Mouse (Mus musculus) heart, embryonic 15.5 days (tissue): ENCODE measurements around the gene Zdbf2. TPM values are rescaled to one million over a fixed set of nuclear protein-coding genes. Genes with fewer than 3 reads are reported as not detected.

Source experiments
- ATAC-seq: fragments of 200-750 bp; cut with Nextera tagmentation; replicated peaks from 2 replicates; pipeline ENCODE4 v1.8.0; 2017; ENCODE audit warnings: low read depth, moderate TSS enrichment; ENCODE audit not compliant: insufficient number of reproducible peaks, insufficient read depth, low FRiP score
- H3K27ac ChIP-seq: fragments of 300-500 bp; sonication (generic); 2 replicates; pipeline ENCODE4 v1.5.1; 2015; ENCODE audit warnings: mild to moderate bottlenecking, inconsistent platforms
- H3K27me3 ChIP-seq: fragments of 300-500 bp; sonication (generic); 2 replicates; pipeline ENCODE4 v1.6.1; 2015; ENCODE audit warnings: inconsistent platforms
- H3K36me3 ChIP-seq: fragments of 300-500 bp; sonication (generic); 2 replicates; pipeline ENCODE4 v1.6.1; 2015; ENCODE audit warnings: mild to moderate bottlenecking, inconsistent platforms
- H3K4me1 ChIP-seq: fragments of 300-500 bp; sonication (generic); replicated peaks from 2 replicates; pipeline ENCODE4 v1.6.1; 2015; ENCODE audit warnings: inconsistent platforms
- H3K4me2 ChIP-seq: fragments of 300-500 bp; sonication (generic); 2 replicates; pipeline ENCODE4 v1.6.1; 2015; ENCODE audit warnings: inconsistent platforms, mild to moderate bottlenecking, moderate library complexity
- H3K4me3 ChIP-seq: fragments of 300-500 bp; sonication (generic); 2 replicates; pipeline ENCODE4 v1.5.1; 2015; ENCODE audit warnings: mild to moderate bottlenecking, inconsistent platforms
- H3K9ac ChIP-seq: fragments of 300-500 bp; sonication (generic); 2 replicates; pipeline ENCODE4 v1.6.1; 2015; ENCODE audit warnings: mild to moderate bottlenecking, inconsistent platforms
- H3K9me3 ChIP-seq: fragments of 300-500 bp; sonication (generic); replicated peaks from 2 replicates; pipeline ENCODE4 v1.6.1; 2016; ENCODE audit warnings: inconsistent platforms
- WGBS: fragments of 180-500 bp; shearing (Covaris S2); methylation state at CpG from one replicate; pipeline ENCODE4 v1.1.7; 2015; ENCODE audit warnings: mixed read lengths; 5-methylcytosine and 5-hydroxymethylcytosine counted together
- polyA plus RNA-seq: library from polyadenylated mRNA; unstranded; fragments of >200 nt; fragmentation: Nextera tagmentation; extraction: Ambion mirVana; gene quantifications from 2 replicates; pipeline ENCODE4 v1.2.1, GENCODE M21; 2015

The Zdbf2 gene
- polyA plus RNA-seq, 1 experiment from 2014 or later, result 6.2 TPM

- Histone ChIP-seq H3K27ac (no peak overlapping the region), H3K9me3 (no peaks in the 10 kb centered on the region), H3K9ac (no peak overlapping the region), H3K27me3 (peaks cover 90% of the 10 kb centered on the region), H3K4me3 (no peak overlapping the region), H3K4me1 (peaks cover 7% of the 10 kb centered on the region), H3K4me2 (no peak overlapping the region), H3K36me3 (no peaks in the 10 kb centered on the region)
- ATAC-seq, result no peak
- WGBS, result 40% methylated on average over 4 of the region's 4 CpGs
These were observed 23.8 kb upstream of the Zdbf2 start for GRCm38 (mm10) chr1:63249261-63249660.

DNA sequence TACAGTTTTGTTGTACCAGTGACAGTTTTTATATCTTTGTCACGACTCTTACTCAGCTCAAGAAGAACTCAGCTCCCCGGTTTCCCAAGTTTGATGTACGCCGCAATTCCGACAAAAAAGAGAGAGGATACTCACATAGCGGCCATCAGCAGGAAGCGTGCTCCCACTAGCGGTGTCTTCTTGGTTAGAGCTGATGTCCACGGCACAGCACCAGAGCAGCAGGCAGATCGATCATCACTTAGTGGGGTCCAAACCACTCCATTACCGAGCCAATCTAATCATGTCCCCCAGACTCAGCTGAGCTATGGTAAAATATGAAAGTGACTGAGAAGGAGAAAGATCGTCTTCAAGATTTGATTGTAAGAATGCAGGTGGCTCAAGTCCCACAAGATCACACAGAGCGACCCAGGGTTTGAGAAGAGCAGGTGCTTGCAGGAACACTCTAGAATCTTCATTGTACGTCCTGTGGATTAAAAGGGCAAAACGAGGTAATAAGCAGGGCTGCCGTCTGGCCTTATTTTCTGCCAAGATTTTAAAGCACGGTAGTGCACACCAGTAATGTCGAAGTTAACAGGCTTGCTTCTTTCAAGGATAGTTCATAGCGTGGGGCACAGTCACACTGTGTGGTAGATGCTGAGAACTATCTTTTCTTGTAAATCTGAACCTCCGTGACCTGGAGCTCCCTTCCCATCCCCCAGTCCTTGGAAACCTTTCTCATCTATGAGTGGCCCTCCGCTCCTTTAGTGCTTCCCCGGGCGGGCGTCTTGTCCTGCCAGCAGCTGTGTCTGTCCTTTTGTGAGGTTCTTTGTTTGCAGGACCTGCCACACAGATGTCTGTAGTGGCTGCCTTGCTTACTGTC is 20.5 kb upstream of the Zdbf2 start:
- peaks cover 95% of the 10 kb centered on the region for H3K27me3 ChIP-seq
- no peak overlapping the region for H3K4me3 ChIP-seq
- no peaks in the 10 kb centered on the region for H3K9me3 ChIP-seq
- H3K4me2 ChIP-seq, result no peak overlapping the region
- ATAC-seq, result no peak
- no peak overlapping the region for H3K27ac ChIP-seq
- H3K4me1 ChIP-seq, result peaks cover 7% of the 10 kb centered on the region
- 35% methylated on average over 24 of the region's 24 CpGs for WGBS
- H3K36me3 ChIP-seq, result no peaks in the 10 kb centered on the region
- no peak overlapping the region for H3K9ac ChIP-seq

DNA sequence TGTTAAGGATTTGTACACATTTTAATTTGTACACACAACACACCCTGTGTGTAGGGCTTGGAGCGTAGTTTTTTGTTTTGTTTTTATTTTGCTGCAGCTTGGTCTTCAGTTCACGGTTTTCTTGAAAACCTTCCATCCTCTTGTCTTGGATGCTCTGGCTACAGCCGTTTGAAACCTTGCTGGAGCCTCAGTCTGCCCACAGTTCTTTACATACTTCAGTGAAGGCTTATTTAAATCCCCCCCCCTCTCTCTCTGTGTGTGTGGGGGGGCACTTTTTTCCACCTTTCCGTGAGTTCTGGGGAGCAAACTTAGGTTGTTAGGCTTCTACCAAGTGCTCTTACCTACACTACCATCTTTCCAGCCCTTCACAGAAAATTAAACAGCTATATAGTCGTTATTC is 19.8 kb upstream of the Zdbf2 start:
- no peak overlapping the region for H3K27ac ChIP-seq
- no peak for ATAC-seq

GRCm38 (mm10) chr1:63255101-63255500 is 18.0 kb upstream of the Zdbf2 start:
- Histone ChIP-seq H3K9me3 (no peaks in the 10 kb centered on the region), H3K27me3 (peaks cover 96% of the 10 kb centered on the region), H3K9ac (no peak overlapping the region), H3K4me3 (no peak overlapping the region), H3K4me2 (no peak overlapping the region), H3K36me3 (no peaks in the 10 kb centered on the region), H3K4me1 (no peaks in the 10 kb centered on the region), H3K27ac (no peak overlapping the region)
- WGBS, result 25% methylated on average over 4 of the region's 4 CpGs
- ATAC-seq, result no peak

More for the DNA sequence above, 19.8 kb upstream of the Zdbf2 start:
- H3K9me3 ChIP-seq, result no peaks in the 10 kb centered on the region
- H3K4me2 ChIP-seq, result no peak overlapping the region
- peaks cover 3% of the 10 kb centered on the region for H3K4me1 ChIP-seq
- WGBS, result 37% methylated on average over 5 of the region's 5 CpGs
- no peak overlapping the region for H3K4me3 ChIP-seq
- H3K27me3 ChIP-seq, result peaks cover 96% of the 10 kb centered on the region
- H3K9ac ChIP-seq, result no peak overlapping the region
- H3K36me3 ChIP-seq, result no peaks in the 10 kb centered on the region

- no peak for ATAC-seq
- 26% methylated on average over 5 of the region's 5 CpGs for WGBS
These were observed 17.0 kb upstream of the Zdbf2 start for GRCm38 (mm10) chr1:63256083-63256482.

GRCm38 (mm10) chr1:63258501-63258900 is 14.6 kb upstream of the Zdbf2 start:
- no peak for ATAC-seq
- Histone ChIP-seq H3K4me3 (no peak overlapping the region), H3K27me3 (peaks cover 92% of the 10 kb centered on the region), H3K9me3 (no peaks in the 10 kb centered on the region), H3K4me1 (no peaks in the 10 kb centered on the region), H3K9ac (no peak overlapping the region), H3K36me3 (no peaks in the 10 kb centered on the region), H3K27ac (no peak overlapping the region), H3K4me2 (no peak overlapping the region)
- WGBS, result 51% methylated on average over 2 of the region's 2 CpGs

More at GRCm38 (mm10) chr1:63256083-63256482, 17.0 kb upstream of the Zdbf2 start:
- H3K9me3 ChIP-seq, result no peaks in the 10 kb centered on the region
- H3K36me3 ChIP-seq, result no peaks in the 10 kb centered on the region
- no peaks in the 10 kb centered on the region for H3K4me1 ChIP-seq
- H3K27me3 ChIP-seq, result peaks cover 96% of the 10 kb centered on the region
- no peak overlapping the region for H3K27ac ChIP-seq
- no peak overlapping the region for H3K9ac ChIP-seq
- no peak overlapping the region for H3K4me3 ChIP-seq
- no peak overlapping the region for H3K4me2 ChIP-seq

- Histone ChIP-seq H3K9me3 (no peaks in the 10 kb centered on the region), H3K27ac (no peak overlapping the region), H3K4me3 (no peak overlapping the region), H3K4me1 (no peaks in the 10 kb centered on the region), H3K9ac (no peak overlapping the region), H3K27me3 (peaks cover 94% of the 10 kb centered on the region), H3K36me3 (no peaks in the 10 kb centered on the region), H3K4me2 (no peak overlapping the region)
- no peak for ATAC-seq
- WGBS, result 43% methylated on average over 11 of the region's 11 CpGs
These were observed 13.7 kb upstream of the Zdbf2 start for GRCm38 (mm10) chr1:63259271-63259830.

DNA sequence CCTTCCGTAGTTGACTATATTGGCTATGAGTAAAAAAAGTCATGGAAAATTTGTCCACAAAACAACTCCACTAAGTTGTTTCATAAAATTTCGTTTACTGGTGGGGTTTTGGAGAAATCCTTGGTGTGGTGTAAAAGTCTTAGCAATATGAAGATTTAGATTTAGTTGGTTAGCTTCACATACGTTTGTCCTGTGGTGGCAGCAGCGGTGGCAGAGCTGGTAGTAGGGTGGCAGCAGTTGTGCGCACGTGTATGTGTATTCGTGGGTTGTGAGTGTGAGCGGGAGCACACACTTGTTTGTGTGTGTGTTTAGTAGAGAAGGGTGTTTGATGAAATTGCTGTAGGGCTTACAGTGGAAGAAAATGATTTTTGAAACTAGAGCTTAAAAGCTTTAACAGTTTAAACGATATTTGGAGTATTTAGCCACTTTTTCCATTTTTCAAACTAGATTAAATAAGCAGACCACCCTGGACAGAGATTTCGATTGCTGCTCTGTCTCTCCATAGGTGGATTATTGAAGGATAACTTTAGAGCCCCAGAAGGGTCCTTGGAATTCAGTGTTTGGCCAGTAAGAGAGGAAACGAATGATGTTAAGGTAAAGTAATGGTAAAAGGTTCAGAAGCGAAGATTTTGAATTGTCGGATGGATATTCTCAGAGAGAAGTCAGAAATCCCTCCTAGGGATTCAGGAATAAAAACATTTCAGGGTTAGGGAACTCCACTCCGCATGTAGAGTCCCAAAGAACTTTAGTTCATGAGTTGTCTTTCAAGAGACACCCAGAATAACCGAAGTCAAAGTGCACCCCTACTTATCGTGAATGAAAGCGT is 12.9 kb upstream of the Zdbf2 start:
- H3K36me3 ChIP-seq, result no peaks in the 10 kb centered on the region
- 42% methylated on average over 17 of the region's 17 CpGs for WGBS
- no peak overlapping the region for H3K4me3 ChIP-seq
- no peak overlapping the region for H3K9ac ChIP-seq
- H3K9me3 ChIP-seq, result no peaks in the 10 kb centered on the region
- no peak overlapping the region for H3K4me2 ChIP-seq
- H3K27ac ChIP-seq, result no peak overlapping the region
- ATAC-seq, result no peak
- no peaks in the 10 kb centered on the region for H3K4me1 ChIP-seq
- peaks cover 94% of the 10 kb centered on the region for H3K27me3 ChIP-seq

- no peak for ATAC-seq
- 46% methylated on average over 5 of the region's 5 CpGs for WGBS
These were observed 12.4 kb upstream of the Zdbf2 start for GRCm38 (mm10) chr1:63260742-63261033.

GRCm38 (mm10) chr1:63261041-63261590 is 11.9 kb upstream of the Zdbf2 start:
- peaks cover 93% of the 10 kb centered on the region for H3K27me3 ChIP-seq
- WGBS, result 46% methylated on average over 17 of the region's 17 CpGs
- H3K4me2 ChIP-seq, result no peak overlapping the region
- no peak overlapping the region for H3K9ac ChIP-seq
- H3K4me1 ChIP-seq, result no peaks in the 10 kb centered on the region
- no peaks in the 10 kb centered on the region for H3K9me3 ChIP-seq
- no peak overlapping the region for H3K27ac ChIP-seq
- no peaks in the 10 kb centered on the region for H3K36me3 ChIP-seq
- no peak overlapping the region for H3K4me3 ChIP-seq
- no peak for ATAC-seq

More at GRCm38 (mm10) chr1:63260742-63261033, 12.4 kb upstream of the Zdbf2 start:
- no peak overlapping the region for H3K27ac ChIP-seq
- no peaks in the 10 kb centered on the region for H3K36me3 ChIP-seq
- H3K4me2 ChIP-seq, result no peak overlapping the region
- no peak overlapping the region for H3K9ac ChIP-seq
- peaks cover 94% of the 10 kb centered on the region for H3K27me3 ChIP-seq
- H3K4me3 ChIP-seq, result no peak overlapping the region
- no peaks in the 10 kb centered on the region for H3K4me1 ChIP-seq
- no peaks in the 10 kb centered on the region for H3K9me3 ChIP-seq

DNA sequence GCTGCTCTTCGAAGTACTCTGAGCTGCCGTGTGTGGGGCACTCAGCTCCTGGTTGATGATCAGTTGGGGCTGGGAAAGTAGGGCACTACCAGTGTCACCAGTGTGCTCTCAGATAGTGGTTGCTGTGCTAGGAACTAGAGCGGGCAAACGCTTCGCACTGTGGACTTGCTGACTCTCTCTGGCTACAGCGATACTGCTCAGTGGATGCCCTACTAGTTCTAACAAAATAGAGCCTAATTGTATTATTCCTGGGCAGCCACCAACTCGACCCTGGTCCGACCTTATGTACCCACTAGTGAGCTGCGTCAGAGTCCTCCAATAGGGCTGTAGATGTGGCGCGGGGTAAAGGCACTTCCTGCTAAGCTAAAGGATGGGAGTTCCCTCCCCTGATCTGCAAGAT is 9.4 kb upstream of the Zdbf2 start:
- H3K4me3 ChIP-seq, result no peak overlapping the region
- H3K4me2 ChIP-seq, result no peak overlapping the region
- peaks cover 92% of the 10 kb centered on the region for H3K27me3 ChIP-seq
- H3K9me3 ChIP-seq, result no peaks in the 10 kb centered on the region
- H3K4me1 ChIP-seq, result no peaks in the 10 kb centered on the region
- H3K9ac ChIP-seq, result no peak overlapping the region
- H3K36me3 ChIP-seq, result no peaks in the 10 kb centered on the region
- 39% methylated on average over 11 of the region's 11 CpGs for WGBS
- ATAC-seq, result no peak
- H3K27ac ChIP-seq, result no peak overlapping the region
